Mouse (Mus musculus) gastrocnemius, postnatal 14 days (tissue): ENCODE measurements at regions not wholly inside any gene's neighbourhood (a gene's known extent, or its start where the extent isn't known, plus 50 kb on each side); places are given as distances from the start of the nearest gene placed in this dataset.
A peak's percentile ranks its signal among the peaks of the same experiment; 100 is the strongest.

Experiments used
- DNase-seq: peaks from one replicate; pipeline ENCODE4 v3.0.0; 2021; ENCODE audit warnings: mixed read lengths
- intact Hi-C: fragments of 180-260 bp; cut with DNase I; formaldehyde crosslinking; loops from one replicate; pipeline ENCODE4 v1.15.1; 2025; ENCODE audit warnings: low total_unique reads

- no peak for DNase-seq
- intact Hi-C loops, result no loop called here
Measured at GRCm38 (mm10) chr8:36304809-36305208, 539.2 kb downstream of the Gm19410 start.

GRCm38 (mm10) chr8:36306336-36306735 is 540.7 kb downstream of the Gm19410 start:
- intact Hi-C loops, result no loop called here
- no peak for DNase-seq

- intact Hi-C loops, result no loop called here
- DNase-seq, result no peak
Measured at GRCm38 (mm10) chr8:36307496-36307895, 541.9 kb downstream of the Gm19410 start.

- intact Hi-C loops, result no loop called here
- DNase-seq, result no peak
Measured at GRCm38 (mm10) chr8:36308056-36308455, 542.5 kb downstream of the Gm19410 start.

GRCm38 (mm10) chr8:36309326-36309725 is 543.7 kb downstream of the Gm19410 start:
- intact Hi-C loops, result no loop called here
- DNase-seq, result no peak

- intact Hi-C loops, result no loop called here
- DNase-seq, result peak; percentile 5
Measured at GRCm38 (mm10) chr8:36309952-36310351, 544.4 kb downstream of the Gm19410 start.

- intact Hi-C loops, result no loop called here
- no peak for DNase-seq
Measured at GRCm38 (mm10) chr8:36311734-36312133, 546.1 kb downstream of the Gm19410 start.

GRCm38 (mm10) chr8:36312963-36313362 is 547.4 kb downstream of the Gm19410 start:
- intact Hi-C loops, result no loop called here
- DNase-seq, result no peak

- DNase-seq, result no peak
- intact Hi-C loops, result no loop called here
Measured at GRCm38 (mm10) chr8:36318396-36318795, 552.8 kb downstream of the Gm19410 start.

- DNase-seq, result no peak
- intact Hi-C loops, result no loop called here
Measured at GRCm38 (mm10) chr8:36318884-36319283, 553.3 kb downstream of the Gm19410 start.

GRCm38 (mm10) chr8:36319314-36319959 is 553.8 kb downstream of the Gm19410 start:
- intact Hi-C loops, result no loop called here

GRCm38 (mm10) chr8:36322125-36322524 is 556.5 kb downstream of the Gm19410 start:
- intact Hi-C loops, result no loop called here
- no peak for DNase-seq

More at GRCm38 (mm10) chr8:36319314-36319959, 553.8 kb downstream of the Gm19410 start:
- no peak for DNase-seq

- intact Hi-C loops, result no loop called here
- DNase-seq, result no peak
Measured at GRCm38 (mm10) chr8:36322578-36322977, 557.0 kb downstream of the Gm19410 start.

GRCm38 (mm10) chr8:36338628-36339027 is 573.0 kb downstream of the Gm19410 start:
- intact Hi-C loops, result no loop called here
- DNase-seq, result no peak

- intact Hi-C loops, result no loop called here
Measured at GRCm38 (mm10) chr8:36339449-36339848, 573.9 kb downstream of the Gm19410 start.

GRCm38 (mm10) chr8:36340454-36340853 is 574.9 kb downstream of the Gm19410 start:
- intact Hi-C loops, result no loop called here
- no peak for DNase-seq

More at GRCm38 (mm10) chr8:36339449-36339848, 573.9 kb downstream of the Gm19410 start:
- no peak for DNase-seq

GRCm38 (mm10) chr8:36341965-36342364 is 576.4 kb downstream of the Gm19410 start:
- DNase-seq, result no peak
- intact Hi-C loops, result no loop called here

- intact Hi-C loops, result no loop called here
- DNase-seq, result no peak
Measured at GRCm38 (mm10) chr8:36342650-36343049, 577.1 kb downstream of the Gm19410 start.

- peak; percentile 77 for DNase-seq
- intact Hi-C loops, result loop anchor here (2.0 to 5.0 kb wide), 2 partner anchors 146 to 485 kb away; no protein-coding TSS in a partner anchor
Measured at GRCm38 (mm10) chr8:36346682-36347324, 581.2 kb downstream of the Gm19410 start.

- intact Hi-C loops, result loop anchor here (5.0 kb wide), 1 partner anchor 486 kb away; no protein-coding TSS in a partner anchor
- no peak for DNase-seq
Measured at GRCm38 (mm10) chr8:36348067-36348466, 582.5 kb downstream of the Gm19410 start.

- no peak for DNase-seq
- intact Hi-C loops, result no loop called here
Measured at GRCm38 (mm10) chr8:36354926-36355325, 589.3 kb downstream of the Gm19410 start.
